Mouse (Mus musculus): ENCODE results near the gene Ppfia2. TPM values are rescaled to one million over a fixed set of nuclear protein-coding genes. Genes with fewer than 3 reads are reported as not detected.

The Ppfia2 gene
- total RNA-seq, 2 experiments from 2014 or later: 124 to 133 TPM

GRCm38 (mm10) chr10:106910108-106910507 lies 440.0 kb downstream of the Ppfia2 start:
- DNase-seq (ENCODE audit: low spot score in 2 of 2): peak in 1 of 2 experiments; percentile 30

DNA sequence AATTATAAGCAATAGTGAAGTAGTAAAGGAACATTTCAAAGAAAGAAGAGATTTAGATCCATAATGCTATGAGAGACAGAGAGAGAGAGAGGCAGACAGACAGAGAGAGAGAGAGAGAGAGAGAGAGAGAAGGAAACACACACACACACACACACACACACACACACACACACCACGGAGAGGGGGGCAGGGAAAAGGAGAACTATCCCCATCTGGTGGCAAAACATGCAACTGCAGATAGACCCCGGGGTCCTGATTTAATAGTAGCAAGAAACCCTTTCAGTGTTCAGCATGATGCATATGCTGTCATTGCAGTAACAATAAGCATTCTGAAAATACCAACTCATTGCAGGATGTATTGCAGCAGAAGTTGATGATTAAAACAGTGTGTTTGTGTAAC lies 442.9 kb downstream of the Ppfia2 start:
- no peak for DNase-seq (ENCODE audit: low spot score in 2 of 2)

DNA sequence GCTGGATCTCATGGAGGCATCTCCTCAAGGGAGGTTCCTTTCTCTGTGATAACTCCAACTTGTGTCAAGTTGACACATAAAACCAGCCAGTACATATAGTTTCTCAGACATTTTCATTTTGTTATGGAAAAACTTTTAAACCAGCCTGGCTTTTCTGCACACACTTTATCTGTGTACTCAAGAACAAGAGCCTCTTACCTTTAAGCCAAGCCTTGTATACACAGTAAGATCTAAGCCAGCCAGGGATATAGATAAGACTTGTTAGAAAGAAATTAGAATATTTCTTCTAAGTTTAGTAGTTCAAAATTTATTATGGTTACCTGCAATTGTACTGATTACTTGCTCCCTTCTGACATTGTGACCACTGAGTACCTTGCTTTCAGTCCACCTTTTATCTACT lies 444.1 kb downstream of the Ppfia2 start:
- DNase-seq (ENCODE audit: low spot score in 2 of 2): no peak

DNA sequence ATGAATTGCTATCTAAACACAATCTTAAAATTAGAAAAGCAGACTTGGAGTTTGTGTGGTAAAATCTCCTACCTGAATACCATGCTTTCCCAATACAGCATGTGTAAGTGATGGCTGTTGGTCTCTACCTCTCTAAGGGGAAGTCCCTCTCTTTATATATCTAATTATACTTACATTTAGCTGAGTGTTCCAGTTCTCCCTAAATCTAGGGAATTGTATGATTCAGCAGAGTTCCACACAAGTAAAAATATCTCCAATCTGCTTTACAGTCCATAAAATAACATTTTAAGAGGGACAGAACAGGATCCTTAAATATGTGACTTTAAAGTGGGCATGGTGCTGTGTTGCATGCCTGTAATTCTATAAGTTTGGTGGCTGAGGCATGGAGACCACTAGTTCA lies 444.7 kb downstream of the Ppfia2 start:
- DNase-seq (ENCODE audit: low spot score in 2 of 2): no peak

GRCm38 (mm10) chr10:106924334-106924733 lies 454.2 kb downstream of the Ppfia2 start:
- DNase-seq (ENCODE audit: low spot score in 2 of 2): no peak

GRCm38 (mm10) chr10:106924798-106925197 lies 454.7 kb downstream of the Ppfia2 start:
- DNase-seq (ENCODE audit: low spot score in 2 of 2): no peak

DNA sequence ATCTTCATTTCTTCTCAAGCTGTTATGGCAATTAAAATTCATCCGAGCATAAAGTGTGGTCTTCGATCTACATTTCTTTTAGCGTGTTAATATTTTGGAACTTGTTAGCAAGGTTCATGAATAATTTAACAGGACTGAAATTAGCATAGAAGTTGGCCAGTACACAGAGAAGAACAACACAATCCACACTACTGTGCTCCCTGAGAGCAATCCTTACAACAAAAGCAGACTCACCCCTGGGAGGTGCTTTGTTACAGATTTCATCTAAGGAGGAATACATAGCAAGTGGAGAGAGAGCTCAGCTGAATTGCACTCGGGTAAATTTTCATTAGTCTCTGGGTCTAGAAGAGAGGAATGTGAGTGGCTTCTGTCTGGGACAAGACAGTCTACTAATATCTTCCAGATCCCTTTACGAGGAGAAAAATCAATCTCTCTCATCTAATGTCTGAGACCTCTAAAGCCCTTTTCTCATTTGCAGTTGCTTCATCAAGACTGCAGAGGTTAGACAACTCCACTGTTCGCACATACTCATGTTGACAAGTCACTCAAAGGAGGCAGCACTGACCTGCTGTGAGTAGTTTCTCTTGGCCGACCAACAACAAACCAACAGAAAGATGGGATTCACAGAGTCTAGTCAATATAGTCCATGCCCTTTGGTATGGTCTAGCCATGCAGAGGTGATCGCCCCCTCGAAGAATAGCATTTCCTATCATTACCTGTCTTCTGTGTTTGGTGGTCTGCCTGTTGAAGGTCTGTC lies 458.6 kb downstream of the Ppfia2 start:
- no peak for DNase-seq (ENCODE audit: low spot score in 2 of 2)

DNA sequence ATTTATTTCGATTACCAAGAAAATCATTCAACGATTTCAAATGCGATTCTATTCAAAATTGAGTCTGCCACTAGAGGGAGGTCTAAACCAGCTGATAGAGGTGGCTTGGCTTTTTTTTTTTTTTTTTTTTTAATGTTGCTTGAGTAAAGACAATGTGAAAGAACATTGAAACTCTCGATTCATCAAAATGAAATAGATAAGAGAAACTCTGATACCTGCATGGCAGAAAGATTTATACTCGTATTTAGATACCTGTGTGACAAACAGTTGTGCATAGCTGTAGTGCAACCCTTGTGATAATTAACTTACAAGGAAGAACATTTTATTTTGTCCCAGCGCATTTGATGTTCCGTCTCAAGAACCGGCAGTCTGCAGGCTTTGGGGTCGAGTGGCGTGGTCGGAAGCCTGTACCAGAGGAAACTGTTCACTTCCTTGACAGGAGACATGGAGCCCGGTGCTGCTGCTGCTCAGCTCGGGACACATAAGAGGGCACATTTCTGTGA lies 462.5 kb downstream of the Ppfia2 start:
- peak in 1 of 2 experiments; percentile 51 for DNase-seq (ENCODE audit: low spot score in 2 of 2)

DNA sequence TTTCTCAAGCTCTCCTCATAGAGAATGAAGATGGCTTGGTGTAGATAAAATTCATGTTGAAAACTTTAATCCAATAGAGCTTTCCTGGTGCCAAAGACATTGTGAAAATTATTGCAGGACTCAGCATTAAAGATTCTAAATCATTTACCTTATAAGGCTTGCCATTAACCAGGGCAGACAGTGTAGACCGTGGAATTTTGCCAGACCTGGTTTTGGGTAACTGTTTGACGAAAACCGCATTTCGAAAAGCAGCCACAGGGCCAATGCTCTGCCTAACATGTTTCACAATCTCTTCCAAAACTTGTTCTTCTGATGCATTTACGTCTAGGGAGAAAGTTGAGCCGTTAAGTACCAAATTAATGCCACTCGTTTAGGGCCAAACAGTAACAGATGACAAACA lies 466.9 kb downstream of the Ppfia2 start:
- no peak for DNase-seq (ENCODE audit: low spot score in 2 of 2)

GRCm38 (mm10) chr10:106938851-106939250 lies 468.7 kb downstream of the Ppfia2 start:
- DNase-seq (ENCODE audit: low spot score in 2 of 2): no peak

DNA sequence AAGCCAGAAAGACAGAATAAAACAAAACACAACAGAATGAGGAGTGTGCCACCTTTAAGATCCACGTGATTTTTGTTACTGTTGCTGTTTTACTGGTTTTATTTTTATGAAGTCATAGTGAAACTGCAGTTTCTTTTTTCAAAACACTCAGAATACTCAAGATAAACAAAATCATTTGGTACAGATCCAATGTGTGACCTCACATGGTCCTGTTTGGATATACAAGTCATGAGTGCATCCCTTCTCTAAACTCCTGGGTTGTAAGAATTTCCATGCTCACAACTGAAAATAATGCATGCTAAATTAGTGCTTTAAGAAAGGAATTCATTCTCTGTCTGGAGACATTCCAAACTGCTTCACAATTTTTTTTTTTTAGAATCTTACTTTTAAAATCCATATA lies 469.3 kb downstream of the Ppfia2 start:
- DNase-seq (ENCODE audit: low spot score in 2 of 2): no peak

GRCm38 (mm10) chr10:106941380-106941779 lies 471.2 kb downstream of the Ppfia2 start:
- DNase-seq (ENCODE audit: low spot score in 2 of 2): no peak

GRCm38 (mm10) chr10:106959026-106959425 lies 488.9 kb downstream of the Ppfia2 start:
- DNase-seq (ENCODE audit: low spot score in 2 of 2): no peak

DNA sequence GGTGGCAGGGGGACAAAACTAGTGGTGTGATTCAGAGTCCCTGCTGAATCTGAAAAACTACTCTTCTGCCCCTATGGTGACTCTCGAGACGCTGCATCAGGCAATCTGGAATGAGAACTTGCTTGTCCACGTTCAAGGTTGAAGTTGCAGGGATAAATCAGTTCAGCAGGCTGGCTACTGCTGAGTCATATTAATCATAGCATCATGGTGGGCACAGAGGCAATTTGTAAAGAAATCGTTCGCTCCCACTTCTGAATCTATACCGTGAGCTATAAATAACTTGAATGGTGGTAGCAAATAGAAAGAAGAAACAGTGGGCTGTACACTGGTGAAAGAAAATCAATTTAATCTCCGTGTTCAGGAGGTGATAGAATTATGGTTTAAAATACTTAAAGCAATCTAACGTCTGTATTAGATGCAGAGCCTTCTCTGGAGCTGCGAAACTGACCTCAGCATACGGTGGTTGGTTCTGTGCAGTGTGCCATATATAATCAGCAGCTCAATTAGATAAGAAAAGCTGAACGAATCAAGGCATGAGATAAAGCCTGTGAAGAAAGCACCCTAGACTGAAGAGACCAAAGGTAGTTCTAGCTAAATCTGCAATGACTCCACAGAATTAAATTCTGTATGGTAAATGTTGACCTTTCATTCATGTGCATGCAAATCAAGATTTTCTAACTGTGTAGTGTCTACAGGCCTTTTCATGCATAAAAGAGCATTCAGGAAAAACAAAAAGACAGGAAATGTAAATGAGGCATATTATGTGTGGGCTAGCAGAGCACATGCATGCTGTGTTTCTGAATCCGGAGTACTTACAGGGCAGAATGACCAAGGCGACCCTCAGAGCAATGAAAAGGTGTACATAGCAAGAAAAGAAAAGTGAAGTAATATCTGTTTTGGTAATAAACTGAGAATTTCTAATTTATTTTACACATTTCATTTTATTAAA lies 505.3 kb downstream of the Ppfia2 start:
- DNase-seq (ENCODE audit: low spot score in 2 of 2): no peak

Data from layer of hippocampus, adult 18-20 months (tissue).